Mouse (Mus musculus): ENCODE data around the gene Cds2. TPM values are rescaled to one million over a fixed set of nuclear protein-coding genes. Genes with fewer than 3 reads are reported as not detected.
"Not testable (repeated sequence)": the region's sequence is repeated elsewhere in the genome, so short reads cannot be mapped to it uniquely, and the experiment has no call there.

Gene Cds2
- polyA plus RNA-seq, 1 experiment from 2014 or later: 28.7 TPM

GRCm38 (mm10) chr2:132312616-132313015 lies 49.7 kb downstream of the Cds2 start:
- H3K27me3 ChIP-seq (ENCODE audit: control insufficient read depth, insufficient read depth, low read length): no peaks in the 10 kb centered on the region
- no peak overlapping the region for H3K9ac ChIP-seq (ENCODE audit: low read length)
- H3K27ac ChIP-seq (ENCODE audit: low read depth, low read length): no peak overlapping the region
- no peak overlapping the region for H3K4me2 ChIP-seq (ENCODE audit: low read depth, low read length, severe bottlenecking)
- H3K36me3 ChIP-seq (ENCODE audit: control insufficient read depth, insufficient read depth, low read length): no peaks in the 10 kb centered on the region
- no peaks in the 10 kb centered on the region for H3K9me3 ChIP-seq (ENCODE audit: control insufficient read depth, low read length)
- WGBS: 83% methylated on average over 5 of the region's 5 CpGs
- no peak overlapping the region for H3K4me3 ChIP-seq (ENCODE audit: low read depth, low read length)
- H3K4me1 ChIP-seq (replicated peaks; ENCODE audit: control insufficient read depth, insufficient read depth, low read length): no peaks in the 10 kb centered on the region
- peak; percentile 40 for DNase-seq (ENCODE audit: low spot score)
- ATAC-seq (replicated peaks; ENCODE audit: low FRiP score): no peak

GRCm38 (mm10) chr2:132313568-132313967 lies 50.6 kb downstream of the Cds2 start:
- no peak overlapping the region for H3K4me3 ChIP-seq (ENCODE audit: low read depth, low read length)
- H3K27me3 ChIP-seq (ENCODE audit: control insufficient read depth, insufficient read depth, low read length): no peaks in the 10 kb centered on the region
- H3K9ac ChIP-seq (ENCODE audit: low read length): no peak overlapping the region
- no peak overlapping the region for H3K4me2 ChIP-seq (ENCODE audit: low read depth, low read length, severe bottlenecking)
- H3K4me1 ChIP-seq (replicated peaks; ENCODE audit: control insufficient read depth, insufficient read depth, low read length): no peaks in the 10 kb centered on the region
- no peak overlapping the region for H3K27ac ChIP-seq (ENCODE audit: low read depth, low read length)
- DNase-seq (ENCODE audit: low spot score) (peak; percentile 42), ATAC-seq (replicated peaks; ENCODE audit: low FRiP score) (0 out of 2 replicates have a peak, but pooled peaks have one; percentile 25)
- no peaks in the 10 kb centered on the region for H3K36me3 ChIP-seq (ENCODE audit: control insufficient read depth, insufficient read depth, low read length)
- 100% methylated on average over 2 of the region's 2 CpGs for WGBS
- H3K9me3 ChIP-seq (ENCODE audit: control insufficient read depth, low read length): no peaks in the 10 kb centered on the region

GRCm38 (mm10) chr2:132314057-132314456 lies 51.1 kb downstream of the Cds2 start:
- not testable (repeated sequence) for DNase-seq (ENCODE audit: low spot score); H3K9me3 ChIP-seq (ENCODE audit: control insufficient read depth, low read length); ATAC-seq (replicated peaks; ENCODE audit: low FRiP score); H3K27me3 ChIP-seq (ENCODE audit: control insufficient read depth, insufficient read depth, low read length); H3K9ac ChIP-seq (ENCODE audit: low read length); H3K27ac ChIP-seq (ENCODE audit: low read depth, low read length); H3K4me2 ChIP-seq (ENCODE audit: low read depth, low read length, severe bottlenecking); H3K4me3 ChIP-seq (ENCODE audit: low read depth, low read length); H3K36me3 ChIP-seq (ENCODE audit: control insufficient read depth, insufficient read depth, low read length); H3K4me1 ChIP-seq (replicated peaks; ENCODE audit: control insufficient read depth, insufficient read depth, low read length)
- 91% methylated on average over 8 of the region's 8 CpGs for WGBS

- H3K9me3 ChIP-seq (ENCODE audit: control insufficient read depth, low read length): no peaks in the 10 kb centered on the region
- no peaks in the 10 kb centered on the region for H3K36me3 ChIP-seq (ENCODE audit: control insufficient read depth, insufficient read depth, low read length)
- H3K4me3 ChIP-seq (ENCODE audit: low read depth, low read length): no peak overlapping the region
- H3K4me2 ChIP-seq (ENCODE audit: low read depth, low read length, severe bottlenecking): no peak overlapping the region
- H3K4me1 ChIP-seq (replicated peaks; ENCODE audit: control insufficient read depth, insufficient read depth, low read length): no peaks in the 10 kb centered on the region
- no peak overlapping the region; the same call in 1 of the 2 replicates for H3K9ac ChIP-seq (ENCODE audit: low read length)
- no peak overlapping the region for H3K27ac ChIP-seq (ENCODE audit: low read depth, low read length)
- WGBS: 40% methylated on average over 8 of the region's 8 CpGs
- no peaks in the 10 kb centered on the region for H3K27me3 ChIP-seq (ENCODE audit: control insufficient read depth, insufficient read depth, low read length)
- DNase-seq (ENCODE audit: low spot score) (peak; percentile 78), ATAC-seq (replicated peaks; ENCODE audit: low FRiP score) (peak; percentile 57; the same call in 1 of the 2 replicates)
Observed at GRCm38 (mm10) chr2:132316041-132316808, 53.3 kb downstream of the Cds2 start.

- ATAC-seq (replicated peaks; ENCODE audit: low FRiP score) (no peak), DNase-seq (ENCODE audit: low spot score) (no peak)
- 81% methylated on average over 1 of the region's 1 CpGs for WGBS
- Histone ChIP-seq H3K9me3 (ENCODE audit: control insufficient read depth, low read length) (no peaks in the 10 kb centered on the region), H3K27ac (ENCODE audit: low read depth, low read length) (no peak overlapping the region), H3K27me3 (ENCODE audit: control insufficient read depth, insufficient read depth, low read length) (no peaks in the 10 kb centered on the region), H3K4me3 (ENCODE audit: low read depth, low read length) (no peak overlapping the region), H3K4me1 (replicated peaks; ENCODE audit: control insufficient read depth, insufficient read depth, low read length) (no peaks in the 10 kb centered on the region), H3K36me3 (ENCODE audit: control insufficient read depth, insufficient read depth, low read length) (no peaks in the 10 kb centered on the region), H3K4me2 (ENCODE audit: low read depth, low read length, severe bottlenecking) (no peak overlapping the region), H3K9ac (ENCODE audit: low read length) (no peak overlapping the region)
Observed at GRCm38 (mm10) chr2:132317178-132317577, 54.2 kb downstream of the Cds2 start.

GRCm38 (mm10) chr2:132320516-132320915 lies 57.6 kb downstream of the Cds2 start:
- 71% methylated on average over 5 of the region's 5 CpGs for WGBS
- no peak for ATAC-seq (replicated peaks; ENCODE audit: low FRiP score)

GRCm38 (mm10) chr2:132323541-132323940 lies 60.6 kb downstream of the Cds2 start:
- Histone ChIP-seq H3K4me1 (replicated peaks; ENCODE audit: control insufficient read depth, insufficient read depth, low read length) (no peaks in the 10 kb centered on the region), H3K36me3 (ENCODE audit: control insufficient read depth, insufficient read depth, low read length) (no peaks in the 10 kb centered on the region), H3K4me3 (ENCODE audit: low read depth, low read length) (no peak overlapping the region), H3K27me3 (ENCODE audit: control insufficient read depth, insufficient read depth, low read length) (no peaks in the 10 kb centered on the region), H3K9me3 (ENCODE audit: control insufficient read depth, low read length) (no peaks in the 10 kb centered on the region), H3K9ac (ENCODE audit: low read length) (no peak overlapping the region), H3K4me2 (ENCODE audit: low read depth, low read length, severe bottlenecking) (no peak overlapping the region), H3K27ac (ENCODE audit: low read depth, low read length) (no peak overlapping the region)
- 75% methylated on average over 4 of the region's 4 CpGs for WGBS
- DNase-seq (ENCODE audit: low spot score) (peak; percentile 46), ATAC-seq (replicated peaks; ENCODE audit: low FRiP score) (no peak)

More at GRCm38 (mm10) chr2:132320516-132320915, 57.6 kb downstream of the Cds2 start:
- H3K4me3 ChIP-seq (ENCODE audit: low read depth, low read length): no peak overlapping the region
- no peaks in the 10 kb centered on the region for H3K4me1 ChIP-seq (replicated peaks; ENCODE audit: control insufficient read depth, insufficient read depth, low read length)
- no peaks in the 10 kb centered on the region for H3K36me3 ChIP-seq (ENCODE audit: control insufficient read depth, insufficient read depth, low read length)
- no peaks in the 10 kb centered on the region for H3K9me3 ChIP-seq (ENCODE audit: control insufficient read depth, low read length)
- H3K4me2 ChIP-seq (ENCODE audit: low read depth, low read length, severe bottlenecking): no peak overlapping the region
- no peak overlapping the region for H3K9ac ChIP-seq (ENCODE audit: low read length)
- peak; percentile 26 for DNase-seq (ENCODE audit: low spot score)
- H3K27me3 ChIP-seq (ENCODE audit: control insufficient read depth, insufficient read depth, low read length): no peaks in the 10 kb centered on the region
- H3K27ac ChIP-seq (ENCODE audit: low read depth, low read length): no peak overlapping the region

- no peaks in the 10 kb centered on the region for H3K9me3 ChIP-seq (ENCODE audit: control insufficient read depth, low read length)
- no peak overlapping the region for H3K4me2 ChIP-seq (ENCODE audit: low read depth, low read length, severe bottlenecking)
- no peak overlapping the region for H3K27ac ChIP-seq (ENCODE audit: low read depth, low read length)
- H3K4me3 ChIP-seq (ENCODE audit: low read depth, low read length): no peak overlapping the region
- DNase-seq (ENCODE audit: low spot score): no peak
- no peaks in the 10 kb centered on the region for H3K27me3 ChIP-seq (ENCODE audit: control insufficient read depth, insufficient read depth, low read length)
- no peaks in the 10 kb centered on the region for H3K36me3 ChIP-seq (ENCODE audit: control insufficient read depth, insufficient read depth, low read length)
- ATAC-seq (replicated peaks; ENCODE audit: low FRiP score): no peak
- WGBS: 87% methylated on average over 2 of the region's 2 CpGs
- no peak overlapping the region for H3K9ac ChIP-seq (ENCODE audit: low read length)
- no peaks in the 10 kb centered on the region for H3K4me1 ChIP-seq (replicated peaks; ENCODE audit: control insufficient read depth, insufficient read depth, low read length)
Observed at GRCm38 (mm10) chr2:132337202-132337601, 74.3 kb downstream of the Cds2 start.

- Histone ChIP-seq H3K27ac (ENCODE audit: low read depth, low read length) (no peak overlapping the region), H3K4me2 (ENCODE audit: low read depth, low read length, severe bottlenecking) (no peak overlapping the region), H3K4me3 (ENCODE audit: low read depth, low read length) (no peak overlapping the region), H3K4me1 (replicated peaks; ENCODE audit: control insufficient read depth, insufficient read depth, low read length) (no peaks in the 10 kb centered on the region), H3K9me3 (ENCODE audit: control insufficient read depth, low read length) (no peaks in the 10 kb centered on the region), H3K9ac (ENCODE audit: low read length) (no peak overlapping the region), H3K27me3 (ENCODE audit: control insufficient read depth, insufficient read depth, low read length) (no peaks in the 10 kb centered on the region), H3K36me3 (ENCODE audit: control insufficient read depth, insufficient read depth, low read length) (no peaks in the 10 kb centered on the region)
- DNase-seq (ENCODE audit: low spot score): no peak
- 86% methylated on average over 2 of the region's 2 CpGs for WGBS
- no peak for ATAC-seq (replicated peaks; ENCODE audit: low FRiP score)
Observed at GRCm38 (mm10) chr2:132340350-132340749, 77.4 kb downstream of the Cds2 start.
